Mouse (Mus musculus) induced T-regulatory cell, adult 2 months (primary cell): ENCODE data around the gene Ergic1.

Source experiments
- DNase-seq: peaks from one replicate; pipeline ENCODE4 v3.0.0-alpha.2; 2012; ENCODE audit warnings: low read depth

Gene Ergic1

DNA sequence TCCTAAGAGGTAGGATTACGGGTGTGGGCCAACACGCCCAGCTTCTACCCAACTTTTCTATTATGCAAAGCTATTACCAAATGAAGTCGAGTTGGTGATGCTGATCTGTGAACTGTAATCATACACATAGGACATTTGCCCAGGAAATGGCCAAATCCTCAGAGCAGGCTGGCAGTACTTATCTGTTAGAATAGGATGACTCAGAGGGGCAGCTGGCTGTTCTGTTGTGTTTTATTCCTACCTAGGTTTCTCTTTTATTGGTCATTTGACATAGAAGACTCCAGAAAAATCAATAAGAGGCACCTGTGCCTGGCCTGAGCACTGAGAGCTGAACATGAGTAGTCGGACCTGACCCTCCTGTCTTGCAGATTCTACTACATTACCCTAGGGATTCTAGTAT lies 141.3 kb downstream of the Ergic1 start:
- DNase-seq = no peak

DNA sequence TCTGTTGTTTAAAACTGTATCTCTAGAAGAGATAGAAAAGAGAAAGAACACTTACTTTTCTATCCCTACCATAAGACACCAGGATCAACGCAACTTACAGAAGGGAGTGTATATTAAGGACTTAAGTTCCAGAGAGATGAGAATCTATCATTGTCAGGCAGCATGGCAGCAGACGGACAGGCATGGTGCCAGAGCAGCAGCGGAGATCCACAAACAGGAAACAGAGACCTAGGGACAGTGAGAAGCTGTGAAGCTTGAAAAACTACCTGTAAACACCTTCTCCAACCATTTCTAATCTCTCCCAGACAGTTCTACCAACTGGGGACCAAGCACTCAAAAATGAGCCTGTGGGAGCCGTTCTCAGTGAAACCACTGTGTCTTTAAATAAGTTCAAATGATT lies 142.4 kb downstream of the Ergic1 start:
- no peak for DNase-seq

GRCm38 (mm10) chr17:26705463-26706359 lies 144.4 kb downstream of the Ergic1 start:
- DNase-seq = no peak
